Mouse (Mus musculus) liver, adult 2 months (tissue): ENCODE data around the gene Cse1l.

Experiments
- CTCF ChIP-seq: fragments of 200-500 bp; IDR thresholded peaks from 2 replicates; pipeline ENCODE4 v1.5.1; 2011; ENCODE audit warnings: low read depth, low read length, control low read depth
- POLR2A ChIP-seq: fragments of 200-500 bp; IDR thresholded peaks from 2 replicates; pipeline ENCODE4 v1.6.1; 2011; ENCODE audit warnings: low read length, control low read depth; ENCODE audit not compliant: insufficient read depth; ENCODE audit errors: extremely low read depth

DNA sequence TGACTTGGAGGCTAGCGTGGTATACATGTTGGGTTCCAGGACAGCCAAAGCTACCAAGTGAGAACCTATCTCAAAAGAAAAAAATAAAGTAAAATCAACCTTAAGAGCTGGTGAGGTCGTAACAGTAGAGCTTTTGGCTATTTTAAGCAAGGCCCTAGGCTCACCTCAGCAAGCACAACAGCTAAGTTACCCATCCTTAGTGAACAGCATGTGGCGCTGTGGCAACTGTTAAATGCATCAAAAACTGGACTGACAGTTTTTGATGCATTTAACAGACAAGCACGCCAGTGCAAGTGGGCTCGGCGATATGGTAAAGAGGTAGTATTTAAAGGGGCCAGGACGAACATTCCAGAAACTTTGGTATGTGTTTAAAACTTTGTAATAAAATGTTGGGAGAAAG is 85.0 kb downstream of the Cse1l start:
- TF ChIP-seq CTCF: no peak
- no peak for TF ChIP-seq POLR2A
